Mouse (Mus musculus) G1E (cell line): Measurements from ENCODE around the gene Atp1a3. TPM values are rescaled to one million over a fixed set of nuclear protein-coding genes. Genes with fewer than 3 reads are reported as not detected.
"Not testable (repeated sequence)": the region's sequence is repeated elsewhere in the genome, so short reads cannot be mapped to it uniquely, and the experiment has no call there.

Experiments used
- ATAC-seq: 2 replicates; pipeline ENCODE4 v1.8.0; 2016; ENCODE audit warnings: mild to moderate bottlenecking; ENCODE audit not compliant: insufficient number of reproducible peaks, poor library complexity, low FRiP score, severe bottlenecking; ENCODE audit errors: extremely low read depth
- DNase-seq: peaks from one replicate; pipeline ENCODE4 v3.0.0; 2012; ENCODE audit warnings: low spot score
- H3K27me3 ChIP-seq: 2 replicates; pipeline ENCODE4 v1.6.1; 2012; ENCODE audit warnings: mild to moderate bottlenecking, low read length, inconsistent platforms; ENCODE audit not compliant: insufficient read depth
- H3K36me3 ChIP-seq: replicated peaks from 2 replicates; pipeline ENCODE3; 2012; ENCODE audit warnings: mild to moderate bottlenecking, inconsistent platforms
- H3K4me1 ChIP-seq: 2 replicates; pipeline ENCODE4 v1.6.1; 2012; ENCODE audit warnings: low read depth, low read length, inconsistent platforms, mixed read lengths; ENCODE audit not compliant: insufficient read depth
- H3K4me3 ChIP-seq: 2 replicates; pipeline ENCODE4 v1.5.1; 2012; ENCODE audit warnings: low read depth, mild to moderate bottlenecking, inconsistent platforms, low read length, moderate library complexity, mixed read lengths
- H3K9me3 ChIP-seq: replicated peaks from 2 replicates; pipeline ENCODE4 v1.6.1; 2012; ENCODE audit warnings: inconsistent platforms
- CTCF ChIP-seq: IDR thresholded peaks from 2 replicates; pipeline ENCODE4 v1.5.1; 2012; ENCODE audit warnings: low read depth, low read length, inconsistent platforms, mixed read lengths
- GATA1 ChIP-seq: IDR thresholded peaks from 2 replicates; pipeline ENCODE4 v1.6.1; 2012; ENCODE audit warnings: borderline replicate concordance, low read length, inconsistent platforms, mixed read lengths
- GATA2 ChIP-seq: IDR thresholded peaks from 2 replicates; pipeline ENCODE4 v1.6.1; 2012; ENCODE audit warnings: low read depth, low read length, inconsistent platforms, borderline replicate concordance
- POLR2AphosphoS5 ChIP-seq: IDR thresholded peaks from 2 replicates; pipeline ENCODE4 v1.6.1; 2012; ENCODE audit warnings: low read depth, low read length, inconsistent platforms; ENCODE audit not compliant: insufficient replicate concordance
- TAL1 ChIP-seq: conservative IDR thresholded peaks from 2 replicates; pipeline ENCODE4 v1.6.1; 2012; ENCODE audit warnings: low read depth, low read length, inconsistent platforms, mixed read lengths
- polyA plus RNA-seq: library from polyadenylated mRNA; stranded (reverse); fragments of >175 nt; gene quantifications from 2 replicates; pipeline ENCODE4 v1.2.3, GENCODE M21; 2012
- total RNA-seq, 2 experiments: library from RNA; stranded (forward) in 1 of 2; stranded (reverse) in 1 of 2; fragments of 200-1000 nt in 1 of 2; fragments of >200 nt in 1 of 2; fragmentation: Nextera tagmentation in 1 of 2; gene quantifications; 2 replicates each; pipeline ENCODE4 v1.2.3; 2014 to 2017

Atp1a3 gene
- not detected in 2 replicates for total RNA-seq (2014; fragmentation: Nextera tagmentation)
- 0.06 and 0.11 TPM in 2 replicates for total RNA-seq (2017)
- 0.04 TPM in 1 of 2 replicates, not detected in the other for polyA plus RNA-seq

DNA sequence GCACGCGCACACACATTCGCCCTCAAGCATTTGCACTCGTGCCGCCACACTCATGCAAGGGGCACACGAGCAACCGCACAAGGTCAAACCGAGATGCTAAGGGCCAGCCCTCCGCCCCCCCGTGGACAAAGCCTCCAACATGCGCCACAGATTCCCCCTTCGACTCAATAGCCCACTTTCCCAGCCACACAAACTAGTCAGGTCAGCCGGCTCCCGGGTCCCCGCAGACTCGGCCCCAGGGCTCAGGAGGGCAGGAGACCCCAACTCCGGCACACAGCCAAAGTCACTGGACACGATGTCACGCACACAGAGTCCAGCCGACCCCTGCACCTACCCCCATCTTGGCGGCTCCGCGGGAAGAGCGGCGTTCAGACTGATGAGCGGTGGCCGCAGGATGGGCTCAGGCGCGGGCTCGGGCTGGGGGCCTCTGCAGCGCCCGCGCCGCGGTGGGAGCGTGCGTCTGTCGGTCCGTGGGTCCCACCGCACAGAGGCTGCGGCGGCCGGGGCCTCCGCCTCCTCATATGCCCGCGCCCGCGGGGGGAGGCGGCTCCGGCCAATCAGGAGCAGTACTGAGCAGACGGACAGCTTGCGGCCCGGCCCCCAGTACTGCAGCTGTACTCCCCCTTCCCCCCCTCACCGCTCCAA, at the start of gene Atp1a3:
Gene Atp1a3, minus strand, starts transcription at position 538 of the 645 bp plus-strand sequence.
- no peak for ATAC-seq
- TF ChIP-seq TAL1 (no peak), GATA2 (no peak), CTCF (no peak), GATA1 (no peak), POLR2AphosphoS5 (no peak)
- H3K4me3 ChIP-seq, result no peak within 1 kb of the TSS

DNA sequence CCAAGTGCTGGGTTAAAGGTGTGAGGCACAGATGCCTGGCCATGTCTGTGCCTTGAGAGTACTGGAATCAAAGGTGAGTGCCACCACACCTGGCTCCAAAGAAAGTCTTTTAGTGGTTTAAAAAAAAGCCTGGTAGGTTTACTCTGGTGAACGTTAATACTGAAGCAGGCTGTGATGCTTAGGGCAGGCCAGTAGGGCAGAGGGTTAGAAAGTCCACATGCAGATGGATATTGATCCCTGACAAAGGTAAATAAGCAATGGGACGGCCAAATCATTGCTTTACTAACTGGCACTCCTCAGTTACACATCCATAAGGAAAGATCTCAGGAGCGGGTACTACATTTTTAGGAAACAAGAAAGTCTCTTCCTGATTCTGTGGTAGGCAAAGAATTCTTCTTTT, 46.8 kb upstream of the Atp1a3 start:
- no peaks in the 10 kb centered on the region; the same call in 1 of the 2 replicates for H3K4me1 ChIP-seq
- no peak for DNase-seq
- H3K36me3 ChIP-seq, result peaks cover 96% of the 10 kb centered on the region
- no peaks in the 10 kb centered on the region for H3K27me3 ChIP-seq
- no peak overlapping the region for H3K4me3 ChIP-seq
- ATAC-seq, result no peak
- H3K9me3 ChIP-seq, result no peaks in the 10 kb centered on the region
- TF ChIP-seq GATA1, result no peak
- TF ChIP-seq TAL1, result no peak
- no peak for TF ChIP-seq POLR2AphosphoS5
- no peak for TF ChIP-seq CTCF
- TF ChIP-seq GATA2, result no peak

More for the DNA sequence above, at the start of gene Atp1a3:
- peaks cover 11% of the 10 kb centered on the region; the same call in 1 of the 2 replicates for H3K27me3 ChIP-seq
- peaks cover 13% of the 10 kb centered on the region for H3K36me3 ChIP-seq
- peaks cover 6% of the 10 kb centered on the region for H3K9me3 ChIP-seq
- DNase-seq, result no peak
- H3K4me1 ChIP-seq, result peaks cover 4% of the 10 kb centered on the region; the same call in 1 of the 2 replicates

DNA sequence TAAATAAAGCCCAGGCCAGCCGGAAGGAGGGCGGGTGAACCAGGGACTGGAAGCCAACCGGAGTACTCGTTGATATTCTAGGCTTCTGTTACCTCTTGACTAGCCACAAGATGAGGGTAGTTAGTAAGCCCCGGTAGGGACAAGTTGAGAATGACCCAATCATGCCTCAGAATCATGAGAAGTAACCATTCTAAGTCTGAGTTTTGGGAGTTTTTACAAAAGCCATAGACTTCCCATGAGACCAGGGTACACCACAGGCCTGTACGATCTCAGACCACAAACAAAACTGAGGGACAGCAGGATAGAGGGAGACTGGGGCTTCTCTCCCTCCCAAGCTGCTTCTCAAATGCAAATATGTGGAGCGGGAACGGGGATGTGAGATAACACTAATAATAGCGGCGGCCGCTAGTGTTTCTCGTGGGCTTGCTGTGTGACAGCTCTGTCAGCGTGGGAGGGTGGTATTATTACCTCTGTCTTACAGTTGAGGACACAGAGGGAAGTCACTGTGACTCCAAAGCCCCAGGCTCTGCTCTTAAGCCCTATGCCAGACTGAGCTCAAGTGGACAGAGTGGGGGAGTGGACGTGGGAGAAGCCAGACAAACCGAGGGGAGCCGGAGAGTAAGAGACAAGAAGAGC, 43.7 kb upstream of the Atp1a3 start:
- ATAC-seq (no peak), DNase-seq (no peak)
- Histone ChIP-seq H3K9me3 (no peaks in the 10 kb centered on the region), H3K4me1 (no peaks in the 10 kb centered on the region), H3K4me3 (no peak overlapping the region), H3K27me3 (no peaks in the 10 kb centered on the region), H3K36me3 (peaks cover 97% of the 10 kb centered on the region)
- TF ChIP-seq POLR2AphosphoS5, result no peak
- TF ChIP-seq GATA1, result no peak
- TF ChIP-seq GATA2, result no peak
- TF ChIP-seq TAL1, result no peak
- no peak for TF ChIP-seq CTCF

DNA sequence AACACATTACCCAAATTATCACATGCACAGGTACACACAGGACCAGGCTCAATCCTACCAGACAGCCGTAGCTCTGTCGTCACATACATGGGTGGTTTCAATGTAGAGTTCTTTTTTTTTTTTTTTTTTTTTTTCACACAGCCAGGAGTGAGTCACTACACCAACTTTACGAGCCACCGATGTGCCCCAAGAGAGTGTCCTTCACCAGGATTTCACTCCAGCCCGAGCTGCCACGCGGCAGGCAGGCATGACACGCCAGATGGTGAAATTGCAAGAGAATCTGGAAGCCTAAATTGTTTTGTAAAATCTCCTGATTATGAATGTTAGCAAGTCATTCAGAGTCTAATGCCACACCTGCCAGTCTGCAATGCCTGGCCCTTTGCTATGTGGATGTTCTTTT, 41.6 kb upstream of the Atp1a3 start:
- H3K4me1 ChIP-seq, result no peaks in the 10 kb centered on the region
- no peak overlapping the region for H3K4me3 ChIP-seq
- no peak for TF ChIP-seq TAL1
- TF ChIP-seq GATA2, result no peak
- TF ChIP-seq GATA1, result no peak
- TF ChIP-seq POLR2AphosphoS5, result no peak
- no peak for TF ChIP-seq CTCF
- H3K27me3 ChIP-seq, result no peaks in the 10 kb centered on the region
- peaks cover 98% of the 10 kb centered on the region for H3K36me3 ChIP-seq
- DNase-seq (no peak), ATAC-seq (no peak)
- H3K9me3 ChIP-seq, result no peaks in the 10 kb centered on the region

DNA sequence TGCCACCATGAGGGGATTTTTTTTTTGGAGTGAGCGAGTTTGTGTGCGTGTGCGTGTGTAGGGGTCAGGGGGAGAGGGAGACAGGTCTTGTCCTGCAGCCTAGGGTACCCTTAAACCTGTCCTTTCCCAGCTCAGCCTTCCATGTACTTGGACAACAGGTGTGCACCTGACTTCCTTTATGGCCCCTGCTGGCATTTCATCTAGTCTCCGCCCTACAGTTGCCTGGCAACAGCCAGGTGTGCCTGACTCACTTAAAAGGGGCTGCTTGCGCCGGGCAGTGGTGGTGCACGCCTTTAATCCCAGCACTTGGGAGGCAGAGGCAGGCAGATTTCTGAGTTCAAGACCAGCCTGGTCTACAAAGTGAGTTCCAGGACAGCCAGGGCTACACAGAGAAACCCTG, 38.8 kb upstream of the Atp1a3 start:
- H3K9me3 ChIP-seq, H3K4me3 ChIP-seq, H3K27me3 ChIP-seq, ATAC-seq, H3K4me1 ChIP-seq, DNase-seq: not testable (repeated sequence)
- peaks cover 100% of the 10 kb centered on the region for H3K36me3 ChIP-seq

DNA sequence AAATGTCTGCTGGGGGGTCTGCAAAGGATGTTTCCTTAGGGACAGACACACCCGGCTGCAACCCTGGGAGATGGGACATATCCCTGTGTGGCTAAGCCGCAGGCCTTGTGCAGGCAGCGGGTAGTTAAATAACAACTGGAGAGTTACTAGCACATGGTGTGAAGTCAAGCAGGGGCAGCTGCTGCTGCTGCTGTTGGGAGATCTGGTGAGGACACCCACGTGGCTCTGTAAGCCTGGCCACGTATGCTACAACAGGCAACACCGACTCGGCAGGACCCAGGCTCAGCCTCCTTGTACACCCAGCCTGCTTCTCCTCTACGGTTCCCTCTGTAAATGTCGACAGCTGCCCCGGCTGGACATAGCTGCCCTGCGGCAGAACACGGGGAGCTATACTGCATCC, 36.2 kb upstream of the Atp1a3 start:
- no peak for DNase-seq
- H3K4me3 ChIP-seq, result no peak overlapping the region
- H3K27me3 ChIP-seq, result no peaks in the 10 kb centered on the region
- ATAC-seq, result no peak
- peaks cover 2% of the 10 kb centered on the region; the same call in 1 of the 2 replicates for H3K4me1 ChIP-seq
- TF ChIP-seq CTCF (no peak), GATA2 (no peak), GATA1 (no peak), TAL1 (no peak), POLR2AphosphoS5 (no peak)
- H3K36me3 ChIP-seq, result peaks cover 99% of the 10 kb centered on the region
- H3K9me3 ChIP-seq, result no peaks in the 10 kb centered on the region
